Mouse (Mus musculus) central nervous system, embryonic 11.5 days (tissue): ENCODE results near the gene Podxl. TPM values are rescaled to one million over a fixed set of nuclear protein-coding genes. Genes with fewer than 3 reads are reported as not detected.

Experiments used
- polyA plus RNA-seq: library from polyadenylated mRNA; depleted of rRNA; stranded (reverse); fragments of >200 nt; gene quantifications from 2 replicates; pipeline ENCODE4 v1.2.3, GENCODE M21; 2012; rRNA removed

Podxl gene
- 20.9 and 21.2 TPM in 2 replicates for polyA plus RNA-seq

DNA sequence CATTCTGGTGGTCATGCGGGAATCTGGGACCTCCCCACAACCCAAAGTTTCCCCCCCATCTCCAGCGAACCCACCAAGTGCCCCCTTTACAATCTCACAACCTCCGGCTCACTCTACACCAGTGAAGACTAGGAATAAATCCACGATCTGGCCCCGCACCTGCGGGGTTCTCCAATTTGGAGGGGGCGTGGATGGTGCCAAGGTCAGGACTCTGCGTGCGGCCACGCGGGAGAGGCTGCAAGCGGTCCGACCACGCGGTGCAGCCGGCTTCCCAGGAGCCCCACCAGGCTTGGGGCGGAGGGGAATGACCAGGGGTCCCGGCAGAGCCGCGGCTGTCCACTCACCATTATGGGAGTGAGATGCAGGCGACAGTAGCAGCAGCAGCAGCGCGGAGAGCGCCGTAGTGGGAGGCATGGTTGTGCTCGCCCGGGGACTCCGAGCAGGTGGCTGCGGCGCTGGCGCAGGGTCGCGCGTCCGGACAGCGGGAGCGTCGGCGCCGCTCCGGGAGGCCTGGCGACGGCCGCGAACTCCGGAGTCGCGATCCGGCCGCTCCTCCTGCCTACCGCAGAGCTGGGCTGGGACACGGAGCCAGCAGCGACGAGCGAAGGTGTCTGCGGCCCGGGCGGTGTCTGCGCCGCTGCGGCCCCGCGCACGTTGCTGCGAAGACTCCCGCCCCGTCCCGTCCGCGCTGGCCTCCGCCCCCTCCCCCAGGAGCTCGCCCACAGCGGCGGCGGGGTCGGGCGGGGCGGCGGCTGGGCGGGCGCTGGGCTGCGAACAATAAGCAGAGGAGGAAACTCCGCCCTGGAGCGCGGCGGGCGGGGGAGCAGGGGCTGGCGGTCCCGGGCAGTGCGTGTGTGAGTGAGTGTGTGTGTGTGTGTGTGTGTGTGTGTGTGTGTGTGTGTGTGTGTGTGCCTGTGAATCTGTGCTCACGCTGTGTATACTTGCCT lies at the start of gene Podxl:
Gene Podxl, minus strand, starts transcription at position 747 of the 947 bp plus-strand sequence.

Other genes with a start within 250 kb of the Podxl start
- gene Mkln1, start 165.2 kb downstream of the Podxl start, polyA plus RNA-seq: 89.2 and 98.8 TPM in 2 replicates